7 mouse cellular contexts compared by ENCODE assay signal in genomic region chr2:84797833-84798492, GRCm38 (mm10). TPM values are rescaled to one million over a fixed set of nuclear protein-coding genes. Genes with fewer than 3 reads are reported as not detected.
A peak's percentile ranks its signal among the peaks of the same experiment; 100 is the strongest.
DNase-seq lines count a peak whose midpoint lies in the region; ATAC-seq lines count a peak whose summit lies in the region.

No protein-coding gene starts in this region.

- peak; percentile 85 for DNase-seq in adrenal gland, postnatal 10 days
- DNase-seq in embryo, embryonic 11.5 days (ENCODE audit: low read depth, low spot score): peak; percentile 75
- DNase-seq in gastrocnemius, postnatal 4 days (ENCODE audit: low spot score in 2 of 2): peak; percentile 60 to 81
- peak; percentile 86 to 90 for DNase-seq in left cerebral cortex, postnatal 25 days (ENCODE audit: low spot score in 2 of 2)
- peak; percentile 90 for DNase-seq in mesoderm, embryonic 11.5 days (ENCODE audit: low read depth, low spot score)
- peak; percentile 77 to 84 for DNase-seq in right cerebral cortex, postnatal 36 days (ENCODE audit: low spot score in 2 of 2)

- ATAC-seq in intestine, embryonic 16.5 days: peak; percentile 25

- peaks cover 3% of the 10 kb centered on the region; the same call in 1 of the 2 replicates for H3K9me3 ChIP-seq in intestine, embryonic 16.5 days (ENCODE audit: control insufficient read depth, low read length)

- H3K4me3 ChIP-seq in intestine, embryonic 16.5 days (ENCODE audit: low read length): peak overlapping the region; percentile 52

- peak overlapping the region; percentile 64 for H3K9ac ChIP-seq in intestine, embryonic 16.5 days (ENCODE audit: low read depth, low read length)

- 13% methylated on average over 13 of the region's 13 CpGs for WGBS in intestine, embryonic 16.5 days

- peak overlapping the region; percentile 50 for H3K27ac ChIP-seq in intestine, embryonic 16.5 days (ENCODE audit: low read length)

- H3K27me3 ChIP-seq in intestine, embryonic 16.5 days (replicated peaks; ENCODE audit: control insufficient read depth, insufficient read depth, low read length): no peaks in the 10 kb centered on the region

- H3K4me1 ChIP-seq in intestine, embryonic 16.5 days (ENCODE audit: control insufficient read depth, insufficient read depth, low read length): 0 out of 2 replicates have a peak, but pooled peaks cover 4% of the 10 kb centered on the region

- peak overlapping the region; percentile 82 for H3K4me2 ChIP-seq in intestine, embryonic 16.5 days (ENCODE audit: low read depth, low read length)

- no peaks in the 10 kb centered on the region for H3K36me3 ChIP-seq in intestine, embryonic 16.5 days (ENCODE audit: control insufficient read depth, insufficient read depth, low read length)

- intact Hi-C loops in left cerebral cortex, postnatal 25 days (cut with DNase I): loop anchor here (1.0 to 5.0 kb wide), 4 partner anchors 63 to 346 kb away; partner anchors contain the start of genes Selenoh, Ypel4 and Zdhhc5

RNA-seq across cellular contexts. Expression of gene Ube2l6, which starts 0.7 kb away (rescaled TPM):
- total RNA-seq in adrenal gland, postnatal 10 days (2021): 10 to 100 TPM; 29.5 to 31.3 TPM
- 10 to 100 TPM; 10.7 to 11.4 TPM for total RNA-seq in gastrocnemius, postnatal 4 days (2021)
- 47.5 and 49.9 TPM in 2 replicates for polyA plus RNA-seq in intestine, embryonic 16.5 days (2015; fragmentation: Nextera tagmentation; extraction: Ambion mirVana)
- total RNA-seq in left cerebral cortex, postnatal 25 days (2021): 1 to 10 TPM; 5.6 to 8.1 TPM

RNA-seq across cellular contexts. Expression of gene Serping1, which starts 22.7 kb away (rescaled TPM):
- 100 to 1,000 TPM in 1 of 2 experiments, 10 to 100 TPM in 1; 79.2 to 110 TPM for total RNA-seq in adrenal gland, postnatal 10 days (2021)
- 10 to 100 TPM; 67.9 to 78.7 TPM for total RNA-seq in gastrocnemius, postnatal 4 days (2021)
- polyA plus RNA-seq in intestine, embryonic 16.5 days (2015; fragmentation: Nextera tagmentation; extraction: Ambion mirVana): 62.5 and 62.6 TPM in 2 replicates
- total RNA-seq in left cerebral cortex, postnatal 25 days (2021): 1 to 10 TPM; 7.3 to 7.5 TPM

RNA-seq across cellular contexts. Expression of gene Smtnl1, which starts 24.5 kb away (rescaled TPM):
- total RNA-seq in adrenal gland, postnatal 10 days (2021): 10 to 100 TPM in 1 of 2 experiments, 1 to 10 TPM in 1; 3.8 to 21.0 TPM
- 10 to 100 TPM; 57.0 to 70.9 TPM for total RNA-seq in gastrocnemius, postnatal 4 days (2021)
- polyA plus RNA-seq in intestine, embryonic 16.5 days (2015; fragmentation: Nextera tagmentation; extraction: Ambion mirVana): 0.10 and 0.17 TPM in 2 replicates
- total RNA-seq in left cerebral cortex, postnatal 25 days (2021): not detected

RNA-seq across cellular contexts. Expression of gene Timm10, which starts 28.8 kb away (rescaled TPM):
- total RNA-seq in adrenal gland, postnatal 10 days (2021): 10 to 100 TPM; 66.0 to 69.7 TPM
- total RNA-seq in gastrocnemius, postnatal 4 days (2021): 10 to 100 TPM; 48.9 to 51.4 TPM
- 59.7 and 61.5 TPM in 2 replicates for polyA plus RNA-seq in intestine, embryonic 16.5 days (2015; fragmentation: Nextera tagmentation; extraction: Ambion mirVana)
- 10 to 100 TPM; 48.1 to 59.6 TPM for total RNA-seq in left cerebral cortex, postnatal 25 days (2021)

RNA-seq across cellular contexts. Expression of gene Slc43a1, which starts 40.7 kb away (rescaled TPM):
- 1 to 10 TPM; 7.9 to 8.0 TPM for total RNA-seq in adrenal gland, postnatal 10 days (2021)
- total RNA-seq in gastrocnemius, postnatal 4 days (2021): 1 to 10 TPM; 5.6 to 7.8 TPM
- 12.8 and 14.6 TPM in 2 replicates for polyA plus RNA-seq in intestine, embryonic 16.5 days (2015; fragmentation: Nextera tagmentation; extraction: Ambion mirVana)
- total RNA-seq in left cerebral cortex, postnatal 25 days (2021): under 1 TPM; 0.18 to 0.69 TPM

Comparison
In these comparisons a context has a peak if more than half of its experiments do, and no peak if none do; other contexts are left out.
1. Peak in every context shown above with its lines: DNase-seq, ATAC-seq, H3K4me3 ChIP-seq and H3K27ac ChIP-seq.
2. RNA of gene Serping1, which starts 22.7 kb away (total RNA-seq): 79.2 to 110 TPM in adrenal gland, postnatal 10 days and 67.9 to 78.7 TPM in gastrocnemius, postnatal 4 days; 7.3 to 7.5 TPM in left cerebral cortex, postnatal 25 days; every median in the first group is over 4 times any median in the second.
3. RNA of gene Smtnl1, which starts 24.5 kb away (total RNA-seq): 57.0 to 70.9 TPM in gastrocnemius, postnatal 4 days and 3.8 to 21.0 TPM in adrenal gland, postnatal 10 days; not detected in left cerebral cortex, postnatal 25 days; every median in the first group is over 4 times any median in the second.